ENCODE assay signal across 8 mouse cellular contexts in the genomic region with DNA sequence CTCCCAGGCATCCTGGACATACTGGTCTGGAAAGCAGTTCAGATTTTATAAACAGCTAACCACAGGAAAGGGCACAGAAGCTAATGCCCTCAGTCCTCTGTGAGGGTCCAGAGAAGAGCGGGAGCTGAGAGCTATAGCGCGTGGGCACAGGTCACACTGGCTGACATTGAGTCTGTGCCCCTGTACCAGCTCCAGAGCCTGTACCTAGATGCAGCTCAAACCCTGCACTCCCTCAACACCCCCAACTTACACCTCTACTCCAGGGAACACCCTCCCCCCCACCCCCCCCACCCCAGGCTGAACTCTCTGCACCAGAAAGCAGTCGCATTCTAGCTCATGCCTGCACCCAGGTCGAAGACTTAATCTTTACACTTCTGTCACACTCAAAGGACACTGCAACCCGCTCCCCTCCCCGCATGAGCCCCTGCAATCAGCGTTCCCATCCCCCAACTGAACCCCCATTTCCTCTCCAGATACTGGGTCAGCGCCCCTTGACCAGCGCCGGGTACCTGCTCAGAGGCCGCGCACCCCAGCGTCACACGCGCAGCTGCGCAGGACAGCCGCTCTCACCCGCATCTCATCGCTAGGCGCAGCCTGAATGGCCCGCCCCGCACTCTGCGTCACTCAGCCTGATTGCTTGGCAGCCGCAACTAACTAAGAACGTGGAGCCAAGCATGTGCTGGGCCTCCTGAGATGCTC. TPM values are rescaled to one million over a fixed set of nuclear protein-coding genes. Genes with fewer than 3 reads are reported as not detected.
DNase-seq lines count a peak whose midpoint lies in the region; ATAC-seq and TF ChIP-seq lines count a peak whose summit lies in the region.

No protein-coding gene starts in this region.

- no peaks in the 10 kb centered on the region for H3K36me3 ChIP-seq in intestine, postnatal 0 days (ENCODE audit: control insufficient read depth, insufficient read depth)
- H3K36me3 ChIP-seq in liver, embryonic 16.5 days (ENCODE audit: control insufficient read depth, insufficient read depth), result no peaks in the 10 kb centered on the region
- no peaks in the 10 kb centered on the region for H3K36me3 ChIP-seq in neural tube, embryonic 13.5 days

- no peak for TF ChIP-seq CTCF in intestine, postnatal 0 days (IDR thresholded peaks at IDR 0.05; ENCODE audit: low read depth)

- peaks cover 16% of the 10 kb centered on the region for H3K27me3 ChIP-seq in intestine, postnatal 0 days (replicated peaks; ENCODE audit: control insufficient read depth, insufficient read depth, low read length)
- H3K27me3 ChIP-seq in liver, embryonic 16.5 days (ENCODE audit: control insufficient read depth, insufficient read depth, low read depth, low read length), result peaks cover 17% of the 10 kb centered on the region
- H3K27me3 ChIP-seq in neural tube, embryonic 13.5 days, result peaks cover 33% of the 10 kb centered on the region

- peak; percentile 73 to 78 for DNase-seq in left cerebral cortex, adult 18-20 months (ENCODE audit: low spot score in 2 of 2)
- DNase-seq in left cerebral cortex, adult 11 months (ENCODE audit: low spot score), result no peak
- peak; percentile 83 for DNase-seq in cerebellum, adult 9-11 months
- peak; percentile 50 for DNase-seq in gastrocnemius, postnatal 14 days
- DNase-seq in thymus, postnatal 25 days, result no peak

- peak overlapping the region; percentile 12; the same call in 1 of the 2 replicates for H3K4me3 ChIP-seq in intestine, postnatal 0 days (ENCODE audit: low read depth, low read length)
- H3K4me3 ChIP-seq in liver, embryonic 16.5 days (ENCODE audit: low read depth, low read length), result 0 out of 2 replicates have a peak overlapping the region, but pooled peaks have one; percentile 1
- peak overlapping the region; percentile 39 for H3K4me3 ChIP-seq in neural tube, embryonic 13.5 days

- 9% methylated on average over 26 of the region's 26 CpGs for WGBS in intestine, postnatal 0 days
- WGBS in liver, embryonic 16.5 days (ENCODE audit: insufficient replicate concordance), result 6% methylated on average over 26 of the region's 26 CpGs
- 5% methylated on average over 26 of the region's 26 CpGs for WGBS in neural tube, embryonic 13.5 days

- H3K4me1 ChIP-seq in intestine, postnatal 0 days (replicated peaks; ENCODE audit: control insufficient read depth, insufficient read depth, low read length), result no peaks in the 10 kb centered on the region
- no peaks in the 10 kb centered on the region; the same call in 1 of the 2 replicates for H3K4me1 ChIP-seq in liver, embryonic 16.5 days (ENCODE audit: control insufficient read depth, low read depth, low read length)
- peaks cover 19% of the 10 kb centered on the region for H3K4me1 ChIP-seq in neural tube, embryonic 13.5 days (replicated peaks)

- no peak overlapping the region for H3K27ac ChIP-seq in intestine, postnatal 0 days (ENCODE audit: low read depth, low read length)
- H3K27ac ChIP-seq in liver, embryonic 16.5 days (ENCODE audit: low read length), result no peak overlapping the region; the same call in 1 of the 2 replicates
- no peak overlapping the region for H3K27ac ChIP-seq in neural tube, embryonic 13.5 days (replicated peaks)

- peak overlapping the region; percentile 55 for H3K4me2 ChIP-seq in intestine, postnatal 0 days (replicated peaks; ENCODE audit: low read depth)
- H3K4me2 ChIP-seq in liver, embryonic 16.5 days (ENCODE audit: low read depth, low read length), result peak overlapping the region; percentile 32
- H3K4me2 ChIP-seq in neural tube, embryonic 13.5 days, result peak overlapping the region; percentile 73

- ATAC-seq in intestine, postnatal 0 days, result no peak
- 0 out of 2 replicates have a peak, but pooled peaks have one; percentile 12 for ATAC-seq in liver, embryonic 16.5 days (ENCODE audit: low read depth)
- ATAC-seq in neural tube, embryonic 13.5 days (ENCODE audit: low read depth), result peak; percentile 88

- no peaks in the 10 kb centered on the region for H3K9me3 ChIP-seq in intestine, postnatal 0 days (ENCODE audit: control insufficient read depth)
- H3K9me3 ChIP-seq in liver, embryonic 16.5 days (replicated peaks; ENCODE audit: control insufficient read depth, low read length), result no peaks in the 10 kb centered on the region
- H3K9me3 ChIP-seq in neural tube, embryonic 13.5 days, result no peaks in the 10 kb centered on the region

- H3K9ac ChIP-seq in intestine, postnatal 0 days (ENCODE audit: low read depth, low read length), result no peak overlapping the region
- no peak overlapping the region for H3K9ac ChIP-seq in liver, embryonic 16.5 days (ENCODE audit: low read depth, low read length)
- peak overlapping the region; percentile 68 for H3K9ac ChIP-seq in neural tube, embryonic 13.5 days

- intact Hi-C loops in gastrocnemius, postnatal 14 days (cut with DNase I; ENCODE audit: low total_unique reads), result no loop called here

RNA-seq across cellular contexts. Expression of a gene that starts 0.9 kb away (rescaled TPM):
- total RNA-seq in left cerebral cortex, adult 18-20 months (2021), result 10 to 100 TPM; 47.5 to 51.9 TPM
- under 1 TPM; 0.04 to 0.33 TPM for total RNA-seq in gastrocnemius, postnatal 14 days (2021)
- 0.66 and 1.1 TPM in 2 replicates for polyA plus RNA-seq in intestine, postnatal 0 days (2015; fragmentation: Nextera tagmentation; extraction: Ambion mirVana)
- 2.7 and 3.0 TPM in 2 replicates for polyA plus RNA-seq in liver, embryonic 16.5 days (2015; fragmentation: Nextera tagmentation; extraction: Ambion mirVana)
- 4.1 and 4.9 TPM in 2 replicates for polyA plus RNA-seq in neural tube, embryonic 13.5 days (2015; fragmentation: Nextera tagmentation; extraction: Ambion mirVana)

RNA-seq across cellular contexts. Expression of a gene that starts 8.9 kb away (rescaled TPM):
- 10 to 100 TPM; 33.9 to 36.1 TPM for total RNA-seq in left cerebral cortex, adult 18-20 months (2021)
- total RNA-seq in gastrocnemius, postnatal 14 days (2021), result 1 to 10 TPM; 3.7 to 4.6 TPM
- 8.5 and 8.6 TPM in 2 replicates for polyA plus RNA-seq in intestine, postnatal 0 days (2015; fragmentation: Nextera tagmentation; extraction: Ambion mirVana)
- polyA plus RNA-seq in liver, embryonic 16.5 days (2015; fragmentation: Nextera tagmentation; extraction: Ambion mirVana), result 3.7 and 4.0 TPM in 2 replicates
- polyA plus RNA-seq in neural tube, embryonic 13.5 days (2015; fragmentation: Nextera tagmentation; extraction: Ambion mirVana), result 36.8 and 37.4 TPM in 2 replicates

RNA-seq across cellular contexts. Expression of a gene that starts 40.5 kb away (rescaled TPM):
- 100 to 1,000 TPM; 147 TPM for total RNA-seq in left cerebral cortex, adult 18-20 months (2021)
- total RNA-seq in gastrocnemius, postnatal 14 days (2021), result 1 to 10 TPM; 9.0 to 9.3 TPM
- polyA plus RNA-seq in intestine, postnatal 0 days (2015; fragmentation: Nextera tagmentation; extraction: Ambion mirVana), result 42.3 and 51.1 TPM in 2 replicates
- 83.0 and 83.2 TPM in 2 replicates for polyA plus RNA-seq in liver, embryonic 16.5 days (2015; fragmentation: Nextera tagmentation; extraction: Ambion mirVana)
- polyA plus RNA-seq in neural tube, embryonic 13.5 days (2015; fragmentation: Nextera tagmentation; extraction: Ambion mirVana), result 90.8 and 99.0 TPM in 2 replicates

Comparison
In these comparisons a context has a peak if more than half of its experiments do, and no peak if none do; other contexts are left out.
1. DNase-seq: peak in left cerebral cortex, adult 18-20 months (2 of 2), cerebellum, adult 9-11 months (single experiment) and gastrocnemius, postnatal 14 days (single experiment); none in left cerebral cortex, adult 11 months (single experiment) and thymus, postnatal 25 days (single experiment).
2. Peak in every context shown above with its lines, with median percentiles within 50 percentile points of each other: H3K4me2 ChIP-seq and H3K4me3 ChIP-seq.